Mouse (Mus musculus) intestine, postnatal 0 days (tissue): ENCODE results near the gene Scfd2. TPM values are rescaled to one million over a fixed set of nuclear protein-coding genes. Genes with fewer than 3 reads are reported as not detected.

Experiments
- ATAC-seq: fragments of 200-750 bp; cut with Nextera tagmentation; 2 replicates; pipeline ENCODE4 v1.8.0; 2017; ENCODE audit warnings: mild to moderate bottlenecking, moderate TSS enrichment, moderate library complexity
- H3K27ac ChIP-seq: fragments of 300-500 bp; sonication (generic); 2 replicates; pipeline ENCODE4 v1.5.1; 2014; ENCODE audit warnings: mild to moderate bottlenecking, low read depth, low read length, moderate library complexity
- H3K27me3 ChIP-seq: fragments of 300-500 bp; sonication (generic); replicated peaks from 2 replicates; pipeline ENCODE4 v1.6.1; 2014; ENCODE audit warnings: low read length, mixed read lengths; ENCODE audit not compliant: control insufficient read depth, insufficient read depth
- H3K36me3 ChIP-seq: fragments of 300-500 bp; sonication (generic); 2 replicates; pipeline ENCODE4 v1.6.1; 2014; ENCODE audit warnings: mild to moderate bottlenecking, moderate library complexity; ENCODE audit not compliant: control insufficient read depth, insufficient read depth
- H3K4me1 ChIP-seq: fragments of 300-500 bp; sonication (generic); replicated peaks from 2 replicates; pipeline ENCODE4 v1.6.1; 2014; ENCODE audit warnings: antibody characterized with exemption, low read length, mixed read lengths; ENCODE audit not compliant: control insufficient read depth, insufficient read depth
- H3K4me2 ChIP-seq: fragments of 300-500 bp; sonication (generic); replicated peaks from 2 replicates; pipeline ENCODE4 v1.6.1; 2014; ENCODE audit warnings: low read depth, mild to moderate bottlenecking, moderate library complexity
- H3K4me3 ChIP-seq: fragments of 300-500 bp; sonication (generic); 2 replicates; pipeline ENCODE4 v1.5.1; 2014; ENCODE audit warnings: low read depth, low read length
- H3K9ac ChIP-seq: fragments of 300-500 bp; sonication (generic); 2 replicates; pipeline ENCODE4 v1.6.1; 2014; ENCODE audit warnings: mild to moderate bottlenecking, low read depth, low read length
- H3K9me3 ChIP-seq: fragments of 300-500 bp; sonication (generic); 2 replicates; pipeline ENCODE4 v1.6.1; 2016; ENCODE audit warnings: mixed run types; ENCODE audit not compliant: control insufficient read depth
- CTCF ChIP-seq: sonication (generic); IDR thresholded peaks from 2 replicates; pipeline ENCODE4 v1.5.1; 2016; ENCODE audit warnings: low read depth, mild to moderate bottlenecking, control low read depth, antibody characterized with exemption, moderate library complexity
- WGBS: fragments of 180-500 bp; shearing (Covaris S2); extraction: QIAGEN DNeasy Blood & Tissue Kit; methylation state at CpG from one replicate; pipeline ENCODE4 v1.1.7; 2014; 5-methylcytosine and 5-hydroxymethylcytosine counted together
- polyA plus RNA-seq: library from polyadenylated mRNA; unstranded; fragments of >200 nt; fragmentation: Nextera tagmentation; extraction: Ambion mirVana; gene quantifications from 2 replicates; pipeline ENCODE4 v1.2.1, GENCODE M21; 2015

Gene Scfd2
- polyA plus RNA-seq, 1 experiment from 2014 or later, result 16.8 TPM

GRCm38 (mm10) chr5:74305533-74306189 lies 225.9 kb downstream of the Scfd2 start:
- Histone ChIP-seq H3K36me3 (no peaks in the 10 kb centered on the region), H3K9me3 (no peaks in the 10 kb centered on the region), H3K9ac (no peak overlapping the region), H3K27ac (no peak overlapping the region), H3K4me1 (0 out of 2 replicates have a peak, but pooled peaks cover 3% of the 10 kb centered on the region), H3K27me3 (no peaks in the 10 kb centered on the region), H3K4me2 (no peak overlapping the region), H3K4me3 (no peak overlapping the region)
- no peak for ATAC-seq
- TF ChIP-seq CTCF, result no peak
- 73% methylated on average over 4 of the region's 4 CpGs for WGBS

GRCm38 (mm10) chr5:74304767-74305166 lies 226.8 kb downstream of the Scfd2 start:
- Histone ChIP-seq H3K36me3 (no peaks in the 10 kb centered on the region), H3K27me3 (no peaks in the 10 kb centered on the region), H3K27ac (no peak overlapping the region), H3K4me1 (0 out of 2 replicates have a peak, but pooled peaks cover 3% of the 10 kb centered on the region), H3K4me3 (no peak overlapping the region), H3K4me2 (no peak overlapping the region), H3K9me3 (no peaks in the 10 kb centered on the region), H3K9ac (no peak overlapping the region)
- WGBS, result 59% methylated on average over 4 of the region's 4 CpGs
- TF ChIP-seq CTCF, result no peak
- ATAC-seq, result no peak

- no peaks in the 10 kb centered on the region for H3K27me3 ChIP-seq
- no peak overlapping the region for H3K9ac ChIP-seq
- H3K27ac ChIP-seq, result no peak overlapping the region
- H3K36me3 ChIP-seq, result no peaks in the 10 kb centered on the region
- no peak overlapping the region for H3K4me2 ChIP-seq
- H3K4me1 ChIP-seq, result 0 out of 2 replicates have a peak, but pooled peaks cover 3% of the 10 kb centered on the region
- TF ChIP-seq CTCF, result no peak
- H3K4me3 ChIP-seq, result no peak overlapping the region
- ATAC-seq, result no peak
- 67% methylated on average over 3 of the region's 3 CpGs for WGBS
- H3K9me3 ChIP-seq, result no peaks in the 10 kb centered on the region
Observed at GRCm38 (mm10) chr5:74302331-74302730, 229.2 kb downstream of the Scfd2 start.

- no peak overlapping the region for H3K9ac ChIP-seq
- 0 out of 2 replicates have a peak, but pooled peaks cover 3% of the 10 kb centered on the region for H3K4me1 ChIP-seq
- no peak overlapping the region for H3K4me3 ChIP-seq
- H3K27ac ChIP-seq, result no peak overlapping the region
- TF ChIP-seq CTCF, result no peak
- no peaks in the 10 kb centered on the region for H3K36me3 ChIP-seq
- H3K9me3 ChIP-seq, result no peaks in the 10 kb centered on the region
- H3K4me2 ChIP-seq, result no peak overlapping the region
- no peaks in the 10 kb centered on the region for H3K27me3 ChIP-seq
- 86% methylated on average over 2 of the region's 2 CpGs for WGBS
- ATAC-seq, result no peak
Observed at GRCm38 (mm10) chr5:74301443-74301842, 230.1 kb downstream of the Scfd2 start.

- H3K9ac ChIP-seq, result no peak overlapping the region
- H3K4me2 ChIP-seq, result no peak overlapping the region
- 65% methylated on average over 5 of the region's 5 CpGs for WGBS
- H3K9me3 ChIP-seq, result no peaks in the 10 kb centered on the region
- H3K36me3 ChIP-seq, result no peaks in the 10 kb centered on the region
- H3K4me3 ChIP-seq, result no peak overlapping the region
- no peak for ATAC-seq
- H3K27me3 ChIP-seq, result no peaks in the 10 kb centered on the region
- 0 out of 2 replicates have a peak, but pooled peaks cover 3% of the 10 kb centered on the region for H3K4me1 ChIP-seq
- no peak overlapping the region for H3K27ac ChIP-seq
- TF ChIP-seq CTCF, result no peak
Observed at GRCm38 (mm10) chr5:74300931-74301330, 230.6 kb downstream of the Scfd2 start.

- Histone ChIP-seq H3K4me1 (0 out of 2 replicates have a peak, but pooled peaks cover 3% of the 10 kb centered on the region), H3K27ac (no peak overlapping the region), H3K36me3 (no peaks in the 10 kb centered on the region), H3K9ac (no peak overlapping the region), H3K27me3 (no peaks in the 10 kb centered on the region), H3K4me3 (no peak overlapping the region), H3K4me2 (no peak overlapping the region), H3K9me3 (no peaks in the 10 kb centered on the region)
- no peak for ATAC-seq
- 36% methylated on average over 4 of the region's 4 CpGs for WGBS
- no peak for TF ChIP-seq CTCF
Observed at GRCm38 (mm10) chr5:74300140-74300539, 231.4 kb downstream of the Scfd2 start.
